Mouse (Mus musculus): ENCODE measurements around the gene Prl8a6.

Gene Prl8a6

DNA sequence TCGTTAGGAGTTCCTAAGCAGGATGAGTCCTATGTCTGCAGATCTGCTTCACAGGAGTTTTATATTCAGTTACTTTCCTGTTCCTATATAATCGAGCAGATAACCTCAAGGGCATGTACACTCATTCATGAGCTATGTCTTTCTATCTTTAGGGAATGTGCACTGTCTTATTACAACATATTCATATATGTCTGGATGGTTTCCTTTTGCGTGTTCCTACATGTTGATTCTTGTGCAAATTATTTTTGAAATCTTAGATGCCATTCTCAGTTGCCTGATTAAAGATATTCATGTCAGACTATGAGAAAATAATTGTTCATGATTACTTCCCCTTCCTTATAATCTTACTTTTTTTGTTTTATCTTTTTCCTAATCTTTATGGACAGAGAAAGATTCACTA, at the start of gene Prl8a6:
TSS of gene Prl8a6 (minus strand) at position 101 of the 400 bp plus-strand sequence.
- DNase-seq = no peak

DNA sequence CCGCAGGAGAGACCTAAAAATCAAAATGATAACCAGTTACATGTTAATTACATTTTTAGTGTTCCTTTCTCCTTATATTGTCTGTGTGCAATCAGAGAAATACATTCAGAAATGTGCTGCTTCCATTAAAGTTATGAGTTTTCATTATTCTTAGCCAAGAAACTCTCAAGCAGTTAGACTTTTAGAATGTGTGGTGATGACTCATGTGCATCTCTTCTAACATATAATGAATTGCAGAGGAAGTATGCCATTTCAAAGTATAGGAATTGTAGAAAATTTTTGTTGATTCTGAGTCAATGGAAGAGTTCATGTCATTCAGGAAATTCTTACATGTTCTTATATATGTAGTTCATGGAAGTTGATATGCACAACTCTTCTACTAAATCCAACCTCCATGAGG, 5.3 kb downstream of the Prl8a6 start:
- DNase-seq = no peak

DNA sequence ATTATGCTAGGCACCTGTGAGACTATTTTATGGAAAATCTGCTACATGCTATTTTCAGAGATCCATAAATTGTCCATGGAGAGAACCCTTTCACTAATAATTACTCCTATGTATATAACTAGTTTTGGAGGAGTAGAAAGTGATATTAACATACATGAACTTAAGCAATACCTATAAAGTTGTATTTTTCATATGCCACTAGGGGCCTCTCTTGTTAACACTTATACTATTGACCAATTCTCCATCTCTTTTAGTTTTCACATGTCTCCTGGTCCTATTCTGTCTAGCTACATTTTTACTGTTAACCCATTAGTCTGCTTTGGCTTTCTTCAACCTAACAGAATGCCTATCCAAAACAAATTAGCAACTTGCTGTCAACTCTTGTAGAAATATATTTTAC, 24.8 kb downstream of the Prl8a6 start:
- DNase-seq = no peak

DNA sequence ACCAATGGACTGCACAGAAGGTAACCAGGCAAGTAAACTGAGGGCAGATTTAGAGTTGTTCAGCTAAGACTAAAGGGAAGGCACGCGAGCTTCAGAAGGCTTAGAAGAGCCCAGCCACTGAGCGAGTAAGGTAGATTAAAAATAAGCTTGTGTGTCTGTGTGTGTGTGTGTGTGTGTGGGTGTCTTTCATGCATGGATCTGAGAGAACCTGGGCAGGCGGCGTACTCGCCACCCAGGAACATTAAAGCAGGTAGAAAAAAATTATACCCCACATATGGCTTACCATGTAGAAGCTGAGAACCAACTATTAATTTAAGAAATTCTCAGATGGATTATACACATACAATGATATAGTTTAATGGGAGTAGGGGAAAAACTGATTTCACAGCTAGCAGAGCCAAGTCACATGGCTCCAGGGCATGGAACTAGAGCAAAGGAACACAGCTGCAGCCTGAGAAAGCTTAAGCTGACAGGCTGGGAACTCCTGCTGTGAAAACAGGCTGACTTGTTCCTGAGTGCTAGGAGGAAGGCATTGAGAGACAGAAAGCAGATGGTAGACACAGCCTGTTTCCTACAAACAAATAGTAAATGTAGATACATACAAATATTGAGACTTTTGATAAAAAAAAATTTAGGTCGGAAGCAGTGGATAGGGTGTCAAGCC, 39.3 kb downstream of the Prl8a6 start:
- DNase-seq = no peak

DNA sequence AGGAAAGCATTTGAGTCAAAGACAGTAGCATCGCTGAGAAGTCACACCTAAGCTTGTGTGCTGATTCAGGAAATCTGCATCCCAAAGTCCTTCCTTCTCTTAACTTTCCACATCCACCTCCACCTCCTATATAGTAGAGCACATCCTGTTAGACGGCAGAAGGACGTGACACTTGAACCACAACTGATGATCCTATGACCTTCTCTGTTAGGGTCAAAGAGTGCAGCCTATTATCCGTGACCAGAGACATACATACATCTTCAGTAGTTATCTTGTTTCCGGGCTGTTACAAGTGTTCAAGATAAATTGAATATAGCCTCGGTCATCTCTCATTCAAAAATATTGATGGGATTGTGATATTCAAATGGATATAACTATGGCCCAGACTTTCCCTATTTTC, 47.7 kb downstream of the Prl8a6 start, which contains the start of gene Prl2b1:
TSS of gene Prl2b1 (minus strand) at position 101 of the 400 bp plus-strand sequence.
- no peak for DNase-seq
